Mouse (Mus musculus) Patski (cell line): ENCODE measurements at regions not wholly inside any gene's neighbourhood (a gene's known extent, or its start where the extent isn't known, plus 50 kb on each side); places are given as distances from the start of the nearest gene placed in this dataset.

Experiments used
- ATAC-seq: fragments of 100-300 bp; one replicate; pipeline ENCODE4 v1.8.0; 2021
- CTCF ChIA-PET: fragments of 350-600 bp; sonication (Branson Sonifier 250); formaldehyde crosslinking; loops from one replicate; lab custom pipeline; 2022; ENCODE audit warnings: inconsistent platforms; lab: Charles Lee
- POLR2A ChIA-PET: fragments of 350-600 bp; sonication (Branson Sonifier 250); formaldehyde crosslinking; loops from one replicate; lab custom pipeline; 2022; ENCODE audit warnings: antibody characterized with exemption, inconsistent platforms; lab: Charles Lee
- DNase-seq: peaks from one replicate; pipeline ENCODE4 v3.0.0-alpha.2; 2011; ENCODE audit warnings: low read depth, low spot score
- H3K27me3 ChIP-seq: fragments of 371-371 bp; one replicate; pipeline ENCODE4 v1.5.1; 2021
- CTCF ChIP-seq: fragments of 100-300 bp; IDR thresholded peaks from one replicate; pipeline ENCODE4 v1.5.1; 2021
- in situ Hi-C: fragments of 300-500 bp; cut with MboI; formaldehyde crosslinking; loops from 3 replicates; pipeline ENCODE4 v1.11.1; 2018; ENCODE audit warnings: low pct_unique_long_range_greater_than_20kb, mixed read lengths

- ChIA-PET POLR2A (no interaction called here), CTCF (no interaction called here)
- TF ChIP-seq CTCF = no peak
- H3K27me3 ChIP-seq = peaks cover 4% of the 10 kb centered on the region
- no peak for ATAC-seq
- in situ Hi-C loops = no loop called here
- DNase-seq = no peak
These were observed 235.4 kb upstream of the Ferd3l start for GRCm38 (mm10) chr12:33692870-33693269.

- in situ Hi-C loops = no loop called here
- POLR2A ChIA-PET = no interaction called here
- peaks cover 20% of the 10 kb centered on the region for H3K27me3 ChIP-seq
- no peak for TF ChIP-seq CTCF
- CTCF ChIA-PET = no interaction called here
- no peak for DNase-seq
- ATAC-seq = no peak
These were observed 213.8 kb upstream of the Ferd3l start for GRCm38 (mm10) chr12:33714392-33714791.

GRCm38 (mm10) chr12:33715997-33716396, 212.2 kb upstream of the Ferd3l start:
- in situ Hi-C loops = no loop called here
- no peak for TF ChIP-seq CTCF
- ChIA-PET CTCF (no interaction called here), POLR2A (no interaction called here)
- DNase-seq (no peak), ATAC-seq (no peak)
- H3K27me3 ChIP-seq = peaks cover 15% of the 10 kb centered on the region

- ChIA-PET CTCF (no interaction called here), POLR2A (no interaction called here)
- in situ Hi-C loops = no loop called here
- DNase-seq (no peak), ATAC-seq (no peak)
- no peak for TF ChIP-seq CTCF
- H3K27me3 ChIP-seq = peaks cover 14% of the 10 kb centered on the region
These were observed 211.2 kb upstream of the Ferd3l start for GRCm38 (mm10) chr12:33717053-33717452.

GRCm38 (mm10) chr12:33717601-33718260, 210.5 kb upstream of the Ferd3l start:
- no peak for TF ChIP-seq CTCF
- POLR2A ChIA-PET = no interaction called here
- no peak for ATAC-seq

GRCm38 (mm10) chr12:33719063-33719462, 209.2 kb upstream of the Ferd3l start:
- no peak for DNase-seq
- POLR2A ChIA-PET = no interaction called here
- H3K27me3 ChIP-seq = peaks cover 16% of the 10 kb centered on the region
- ATAC-seq = no peak
- in situ Hi-C loops = no loop called here
- TF ChIP-seq CTCF = no peak
- CTCF ChIA-PET = interaction anchor here (0.7 kb wide), 1 partner anchor 1748 kb away, joined by 3 read pairs; no protein-coding TSS in a partner anchor

More at GRCm38 (mm10) chr12:33717601-33718260, 210.5 kb upstream of the Ferd3l start:
- in situ Hi-C loops = no loop called here
- no peak for DNase-seq
- CTCF ChIA-PET = interaction anchor here (0.9 kb wide), 1 partner anchor 165 kb away, joined by 4 read pairs; no protein-coding TSS in a partner anchor
- peaks cover 14% of the 10 kb centered on the region for H3K27me3 ChIP-seq

GRCm38 (mm10) chr12:33731937-33732336, 196.3 kb upstream of the Ferd3l start:
- in situ Hi-C loops = no loop called here
- no peak for TF ChIP-seq CTCF
- ATAC-seq = no peak
- no peaks in the 10 kb centered on the region for H3K27me3 ChIP-seq
- ChIA-PET POLR2A (no interaction called here), CTCF (no interaction called here)
- no peak for DNase-seq

GRCm38 (mm10) chr12:33775563-33776468, 152.4 kb upstream of the Ferd3l start:
- no peak for DNase-seq
- CTCF ChIA-PET = no interaction called here

GRCm38 (mm10) chr12:33778477-33778876, 149.7 kb upstream of the Ferd3l start:
- POLR2A ChIA-PET = interaction anchor here (0.6 to 0.7 kb wide), 2 partner anchors 144 to 593 kb away, joined by 3 to 8 read pairs; no protein-coding TSS in a partner anchor
- TF ChIP-seq CTCF = no peak

More at GRCm38 (mm10) chr12:33775563-33776468, 152.4 kb upstream of the Ferd3l start:
- peaks cover 4% of the 10 kb centered on the region for H3K27me3 ChIP-seq
- in situ Hi-C loops = no loop called here
- ATAC-seq = no peak
- POLR2A ChIA-PET = no interaction called here
- no peak for TF ChIP-seq CTCF

GRCm38 (mm10) chr12:33779898-33780297, 148.3 kb upstream of the Ferd3l start:
- TF ChIP-seq CTCF = no peak
- ATAC-seq = no peak
- H3K27me3 ChIP-seq = no peaks in the 10 kb centered on the region
- CTCF ChIA-PET = interaction anchor here (1.8 kb wide), 1 partner anchor 19 kb away, joined by 4 read pairs; no protein-coding TSS in a partner anchor
- POLR2A ChIA-PET = no interaction called here
- in situ Hi-C loops = no loop called here
- DNase-seq = no peak

More at GRCm38 (mm10) chr12:33778477-33778876, 149.7 kb upstream of the Ferd3l start:
- CTCF ChIA-PET = interaction anchor here (0.5 to 0.9 kb wide), 2 partner anchors 9 to 501 kb away, joined by 3 read pairs; no protein-coding TSS in a partner anchor
- DNase-seq (no peak), ATAC-seq (no peak)
- in situ Hi-C loops = no loop called here
- H3K27me3 ChIP-seq = peaks cover 3% of the 10 kb centered on the region
